Mouse (Mus musculus) brown adipose tissue, adult 24 weeks (tissue): ENCODE data around the gene Nhlrc4. TPM values are rescaled to one million over a fixed set of nuclear protein-coding genes. Genes with fewer than 3 reads are reported as not detected.
A peak's percentile ranks its signal among the peaks of the same experiment; 100 is the strongest.

Experiments used
- H3K27ac ChIP-seq: fragments of 200-500 bp; replicated peaks from 2 replicates; pipeline ENCODE4 v1.5.1; 2012; ENCODE audit warnings: low read depth, mild to moderate bottlenecking, low read length
- H3K4me1 ChIP-seq: fragments of 200-500 bp; 2 replicates; pipeline ENCODE4 v1.6.1; 2012; ENCODE audit warnings: low read length, mixed read lengths; ENCODE audit not compliant: control insufficient read depth, insufficient read depth, insufficient read length
- H3K4me3 ChIP-seq: fragments of 200-500 bp; 2 replicates; pipeline ENCODE4 v1.5.1; 2012; ENCODE audit warnings: low read depth, mild to moderate bottlenecking, low read length, moderate library complexity; ENCODE audit not compliant: insufficient read depth
- polyA plus RNA-seq: library from polyadenylated mRNA; stranded (reverse); fragments of >200 nt; gene quantifications from 2 replicates; pipeline ENCODE4 v1.2.4, GENCODE M21; 2012; ENCODE audit not compliant: missing spikeins, insufficient read depth, insufficient read length

Nhlrc4 gene
- polyA plus RNA-seq, 1 experiment, result not detected

GRCm38 (mm10) chr17:25967652-25968051, 22.9 kb upstream of the Nhlrc4 start:
- Histone ChIP-seq H3K4me1 (no peaks in the 10 kb centered on the region; the same call in 1 of the 2 replicates), H3K4me3 (no peak overlapping the region), H3K27ac (no peak overlapping the region)

DNA sequence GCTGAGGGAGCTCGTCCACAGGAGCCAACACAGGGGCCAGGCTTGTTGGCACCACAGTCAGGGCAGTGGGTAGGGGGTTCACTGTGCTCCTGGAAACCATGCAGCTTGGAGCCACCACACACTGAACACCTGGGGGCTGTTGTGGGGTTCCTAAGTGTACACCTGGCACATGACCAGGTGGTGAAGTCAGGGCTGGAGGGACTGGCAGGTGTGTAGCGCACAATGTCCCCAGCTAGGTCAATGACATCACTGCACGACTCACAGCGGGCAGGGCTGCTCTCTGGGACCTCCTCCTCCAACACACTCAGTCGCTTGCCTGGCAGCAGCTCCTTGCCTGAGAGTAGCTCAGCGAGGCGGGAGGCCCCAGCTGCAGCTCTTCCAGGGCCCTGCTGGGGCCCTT, 19.5 kb upstream of the Nhlrc4 start:
- no peaks in the 10 kb centered on the region; the same call in 1 of the 2 replicates for H3K4me1 ChIP-seq
- no peak overlapping the region for H3K4me3 ChIP-seq
- H3K27ac ChIP-seq, result no peak overlapping the region

GRCm38 (mm10) chr17:25962413-25962905, 17.7 kb upstream of the Nhlrc4 start:
- Histone ChIP-seq H3K27ac (no peak overlapping the region), H3K4me1 (no peaks in the 10 kb centered on the region)

GRCm38 (mm10) chr17:25961566-25961965, 16.8 kb upstream of the Nhlrc4 start:
- Histone ChIP-seq H3K4me1 (no peaks in the 10 kb centered on the region), H3K27ac (no peak overlapping the region), H3K4me3 (no peak overlapping the region)

More at GRCm38 (mm10) chr17:25962413-25962905, 17.7 kb upstream of the Nhlrc4 start:
- H3K4me3 ChIP-seq, result no peak overlapping the region

GRCm38 (mm10) chr17:25959630-25960467, 15.1 kb upstream of the Nhlrc4 start:
- H3K27ac ChIP-seq, result no peak overlapping the region
- no peak overlapping the region for H3K4me3 ChIP-seq
- no peaks in the 10 kb centered on the region for H3K4me1 ChIP-seq

DNA sequence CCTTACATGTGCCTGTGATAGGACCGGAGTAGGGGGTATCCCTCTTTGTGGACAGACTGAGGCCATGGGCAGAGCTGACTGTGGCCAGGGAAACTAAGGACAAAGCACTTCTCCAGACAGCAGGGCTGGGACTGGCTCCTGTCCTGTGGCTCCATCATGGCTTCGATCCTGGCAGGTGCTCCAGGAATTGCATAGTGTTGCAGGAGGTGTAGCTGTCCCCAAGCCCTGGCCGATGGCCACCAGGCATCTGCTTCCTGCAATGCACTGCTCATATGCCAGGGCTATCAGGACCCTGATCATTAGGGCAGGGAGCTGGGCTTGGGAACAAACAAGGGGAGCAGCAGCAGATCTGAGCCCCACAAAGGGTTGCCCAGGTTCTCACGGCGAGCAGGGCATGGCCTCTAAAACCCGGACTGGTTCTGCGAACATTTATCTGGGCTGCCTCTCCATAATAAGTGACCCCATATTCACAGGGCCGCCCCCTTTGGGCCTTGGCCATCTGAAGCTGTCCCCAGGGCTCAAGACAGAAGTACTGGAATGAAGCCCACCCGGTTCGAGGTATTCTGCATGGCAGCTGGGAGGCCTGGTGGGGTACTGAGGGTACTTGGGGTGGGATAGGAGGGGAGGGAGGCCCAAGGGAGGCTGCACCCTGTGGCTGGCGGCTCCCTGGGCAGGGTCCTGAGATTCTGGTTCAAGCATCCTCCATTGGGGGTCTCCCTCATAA, 14.2 kb upstream of the Nhlrc4 start:
- Histone ChIP-seq H3K4me1 (no peaks in the 10 kb centered on the region), H3K4me3 (no peak overlapping the region), H3K27ac (no peak overlapping the region)

GRCm38 (mm10) chr17:25957586-25958051, 12.9 kb upstream of the Nhlrc4 start:
- Histone ChIP-seq H3K4me3 (no peak overlapping the region), H3K4me1 (no peaks in the 10 kb centered on the region)

GRCm38 (mm10) chr17:25956631-25957030, 11.9 kb upstream of the Nhlrc4 start:
- H3K4me3 ChIP-seq, result no peak overlapping the region
- no peak overlapping the region for H3K27ac ChIP-seq
- H3K4me1 ChIP-seq, result no peaks in the 10 kb centered on the region

More at GRCm38 (mm10) chr17:25957586-25958051, 12.9 kb upstream of the Nhlrc4 start:
- H3K27ac ChIP-seq, result no peak overlapping the region

DNA sequence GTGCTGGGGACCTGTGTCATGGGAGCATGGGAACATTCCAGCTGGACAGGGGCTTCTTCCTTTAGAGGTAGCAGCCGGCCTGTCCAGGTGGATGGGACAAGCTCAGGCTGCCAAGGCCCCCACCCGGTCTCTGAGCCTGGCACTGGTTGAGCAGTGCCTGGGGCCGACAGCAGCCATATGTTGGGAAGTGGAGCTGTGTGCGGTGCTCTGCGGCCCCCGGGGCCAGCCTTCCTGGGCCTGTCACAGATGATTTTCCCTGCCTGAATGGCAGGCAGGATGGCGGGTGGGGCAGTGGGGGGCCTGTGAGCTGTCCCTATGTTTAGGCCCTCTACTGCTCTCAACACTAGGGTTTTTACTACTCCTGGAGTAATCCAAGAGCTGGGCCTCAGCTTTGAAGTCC, 11.4 kb upstream of the Nhlrc4 start:
- no peaks in the 10 kb centered on the region for H3K4me1 ChIP-seq
- no peak overlapping the region for H3K27ac ChIP-seq
- H3K4me3 ChIP-seq, result no peak overlapping the region

DNA sequence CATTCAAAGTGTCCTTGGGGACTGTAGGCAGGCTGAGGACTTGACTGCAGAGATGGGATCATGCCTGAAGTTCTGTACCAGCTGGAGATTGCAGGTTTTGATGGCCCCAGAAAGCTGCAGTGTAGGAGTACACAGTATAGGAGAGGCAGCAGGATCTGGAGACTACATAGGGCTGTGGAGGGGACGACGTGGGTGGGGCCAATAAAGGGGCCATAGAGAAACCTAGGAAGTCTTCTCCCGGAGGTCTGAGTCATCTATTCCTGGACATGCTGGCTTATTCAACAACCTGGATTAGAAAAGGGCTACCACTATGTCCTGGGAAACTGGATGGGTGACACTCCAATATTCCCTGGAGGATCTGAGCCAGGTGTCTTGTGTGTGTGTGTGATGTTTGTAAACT, 11.0 kb upstream of the Nhlrc4 start:
- Histone ChIP-seq H3K4me1 (no peaks in the 10 kb centered on the region), H3K4me3 (no peak overlapping the region), H3K27ac (no peak overlapping the region)

DNA sequence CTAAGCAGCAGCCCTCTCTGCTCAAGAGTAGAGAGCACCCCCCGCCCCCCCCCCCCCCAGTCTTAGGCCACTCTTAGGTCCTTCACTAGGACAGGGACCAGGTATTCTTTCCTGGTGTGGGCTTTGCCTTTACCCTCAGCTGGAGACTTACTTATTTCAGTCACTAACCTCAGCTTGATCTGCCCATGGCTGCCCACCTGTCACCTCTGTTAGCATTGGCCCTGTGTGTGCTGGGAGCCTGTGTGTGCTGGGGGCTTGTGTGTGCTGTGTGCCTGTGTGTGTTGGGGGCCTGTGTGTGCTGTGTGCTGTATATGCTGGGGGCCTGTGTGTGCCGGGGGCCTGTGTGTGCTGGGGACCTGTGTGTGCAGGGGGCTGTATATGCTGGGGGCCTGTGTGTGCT, 9.9 kb upstream of the Nhlrc4 start:
- H3K27ac ChIP-seq, result no peak overlapping the region
- H3K4me1 ChIP-seq, result no peaks in the 10 kb centered on the region
- H3K4me3 ChIP-seq, result no peak overlapping the region

DNA sequence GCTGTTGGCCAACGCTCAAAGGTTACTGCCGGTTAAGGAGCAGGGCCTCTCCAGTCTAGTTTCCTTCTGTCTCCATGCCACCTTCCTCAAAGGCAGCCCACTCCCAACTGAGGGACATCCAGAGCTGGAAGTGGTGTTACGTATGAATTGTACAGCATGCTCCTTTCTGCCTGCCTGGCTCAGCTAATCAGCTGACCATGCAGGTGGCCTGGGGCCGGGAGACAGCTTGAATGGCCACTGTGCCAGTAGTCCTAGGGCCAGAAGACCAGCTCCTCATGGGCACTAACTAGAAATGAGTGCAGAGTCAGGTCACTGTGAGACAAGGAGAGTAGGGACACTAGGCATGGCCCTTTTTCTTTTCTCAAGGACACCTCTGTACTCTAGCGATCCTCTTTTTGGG, 8.4 kb upstream of the Nhlrc4 start:
- Histone ChIP-seq H3K4me3 (no peak overlapping the region), H3K27ac (no peak overlapping the region), H3K4me1 (no peaks in the 10 kb centered on the region)

DNA sequence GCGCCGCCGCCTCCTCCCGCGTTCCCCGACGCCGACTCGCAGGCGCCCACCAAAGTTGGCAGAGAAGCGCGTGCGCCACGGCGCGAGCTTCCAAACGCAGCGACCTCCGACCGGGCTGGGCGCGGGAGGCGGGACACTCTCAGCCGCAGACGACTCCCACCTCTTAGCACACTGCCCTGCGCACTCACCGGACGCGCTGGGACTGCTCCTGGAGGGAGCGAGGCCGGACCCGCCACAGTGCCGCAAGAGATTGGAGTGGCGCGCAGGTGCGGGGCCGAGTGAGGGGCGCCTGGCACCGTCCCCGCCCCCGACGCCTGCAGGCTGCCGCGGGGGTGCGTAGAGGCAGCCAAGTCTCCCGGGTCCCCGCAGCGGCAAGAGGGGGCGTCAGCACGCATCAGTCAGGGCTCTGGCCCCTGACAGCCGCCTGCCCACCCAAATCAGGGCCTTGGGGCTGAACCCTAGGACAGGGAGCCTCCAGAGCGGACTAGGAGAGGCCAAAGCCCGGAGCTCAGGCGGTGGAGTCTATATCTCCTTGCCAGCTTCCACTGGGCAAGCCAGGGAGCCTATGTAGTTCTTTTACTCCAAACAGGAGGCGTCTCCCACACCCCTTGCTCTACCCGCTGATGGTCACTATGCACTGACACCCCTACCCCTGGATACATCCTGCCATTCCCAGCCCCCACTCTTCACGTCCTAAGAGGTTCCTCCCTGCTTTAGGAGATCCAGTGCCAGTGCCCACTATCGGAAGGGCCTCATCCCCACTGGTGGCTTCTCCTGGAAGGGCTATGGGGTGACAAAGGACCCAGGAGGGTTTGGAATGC, 7.3 kb upstream of the Nhlrc4 start, which contains the start of gene A930017K11Rik:
TSS of gene A930017K11Rik (minus strand) at position 763 of the 821 bp plus-strand sequence.
- Histone ChIP-seq H3K4me3 (peak within 1 kb of the TSS; percentile 31), H3K27ac (no peak within 1 kb of the TSS), H3K4me1 (no peaks in the 10 kb centered on the region)

GRCm38 (mm10) chr17:25951225-25951802, 6.6 kb upstream of the Nhlrc4 start:
- Histone ChIP-seq H3K4me1 (no peaks in the 10 kb centered on the region), H3K4me3 (peak overlapping the region; percentile 31), H3K27ac (no peak overlapping the region)
